Mouse (Mus musculus) intestine, embryonic 16.5 days (tissue): ENCODE results near the gene Rab9b. TPM values are rescaled to one million over a fixed set of nuclear protein-coding genes. Genes with fewer than 3 reads are reported as not detected.

Source experiments
- polyA plus RNA-seq: library from polyadenylated mRNA; unstranded; fragments of >200 nt; fragmentation: Nextera tagmentation; extraction: Ambion mirVana; gene quantifications from 2 replicates; pipeline ENCODE4 v1.2.1, GENCODE M21; 2015

The Rab9b gene
- polyA plus RNA-seq, 1 experiment from 2014 or later: 0.44 TPM

Other genes starting within 250 kb of the Rab9b start
- 5.8 and 6.5 TPM in 2 replicates for gene Tceal1, start 160.8 kb downstream of the Rab9b start, polyA plus RNA-seq
- gene Morf4l2, start 125.1 kb downstream of the Rab9b start, polyA plus RNA-seq: 417 and 440 TPM in 2 replicates
- not detected in 2 replicates for gene Glra4, start 88.6 kb downstream of the Rab9b start, polyA plus RNA-seq
- gene Plp1, start 46.1 kb downstream of the Rab9b start, polyA plus RNA-seq: 3.9 and 4.2 TPM in 2 replicates
- gene H2bfm, start 58.6 kb upstream of the Rab9b start, polyA plus RNA-seq: not detected in 2 replicates
- gene Tmsb15b2, start 106.7 kb upstream of the Rab9b start, polyA plus RNA-seq: 39.5 and 39.9 TPM in 2 replicates
- 3.9 TPM in 2 replicates for gene Tmsb15l, start 108.1 kb upstream of the Rab9b start, polyA plus RNA-seq
- gene Tmsb15b1, start 108.1 kb upstream of the Rab9b start, polyA plus RNA-seq: 19.4 and 21.6 TPM in 2 replicates
- gene Zcchc18, start 124.4 kb upstream of the Rab9b start, polyA plus RNA-seq: 12.7 and 14.3 TPM in 2 replicates
- 5.1 and 6.7 TPM in 2 replicates for gene Slc25a53, start 169.5 kb upstream of the Rab9b start, polyA plus RNA-seq
- gene Fam199x, start 180.8 kb upstream of the Rab9b start, polyA plus RNA-seq: 3.7 TPM in 2 replicates